Mouse (Mus musculus) CH12.LX (cell line): ENCODE measurements around the gene Tanc1.

ENCODE experiments used
- BHLHE40 ChIP-seq: IDR thresholded peaks from 2 replicates; pipeline ENCODE4 v1.6.1; 2011; ENCODE audit warnings: mild to moderate bottlenecking, low read depth, low read length, improper control_type of control experiment
- CTCF ChIP-seq, 2 experiments: IDR thresholded peaks in 1 of 2; conservative IDR thresholded peaks in 1 of 2; 2 replicates each; pipeline ENCODE4 v1.5.1; 2011 to 2012; ENCODE audit warnings: low read depth in 2 of 2, low read length in 2 of 2, improper control_type of control experiment in 1 of 2, inconsistent platforms in 1 of 2, mild to moderate bottlenecking in 1 of 2, moderate library complexity in 1 of 2
- HCFC1 ChIP-seq: IDR thresholded peaks from 2 replicates; pipeline ENCODE4 v1.6.1; 2012; ENCODE audit warnings: low read depth, mild to moderate bottlenecking, inconsistent platforms, low read length, improper control_type of control experiment
- JUND ChIP-seq: conservative IDR thresholded peaks from 2 replicates; pipeline ENCODE4 v1.6.1; 2011; ENCODE audit warnings: low read depth, low read length, improper control_type of control experiment
- MAX ChIP-seq: IDR thresholded peaks from 2 replicates; pipeline ENCODE4 v1.6.1; 2011; ENCODE audit warnings: low read length, improper control_type of control experiment
- MEF2A ChIP-seq: IDR thresholded peaks from 2 replicates; pipeline ENCODE4 v1.6.1; 2014; ENCODE audit warnings: low read depth, mild to moderate bottlenecking, inconsistent platforms, low read length, improper control_type of control experiment, borderline replicate concordance
- POLR2A ChIP-seq: IDR thresholded peaks from 2 replicates; pipeline ENCODE4 v1.6.1; 2011; ENCODE audit warnings: low read depth, mild to moderate bottlenecking, improper control_type of control experiment, low read length
- ZNF384 ChIP-seq: IDR thresholded peaks from 2 replicates; pipeline ENCODE4 v1.6.1; 2012; ENCODE audit warnings: low read depth, low read length, improper control_type of control experiment, inconsistent platforms

- TF ChIP-seq JUND: no peak
- no peak for TF ChIP-seq MAX
- TF ChIP-seq POLR2A: no peak
- TF ChIP-seq BHLHE40: no peak
- TF ChIP-seq CTCF (conservative IDR thresholded peaks at IDR 0.05 in 1 of 2, IDR thresholded peaks at IDR 0.05 in 1 of 2; ENCODE audit: low read depth in 2 of 2, low read length in 2 of 2): no peak; a peak in 1 of 4 replicates
- TF ChIP-seq HCFC1: no peak
- TF ChIP-seq MEF2A: no peak
- TF ChIP-seq ZNF384: no peak
Observed at GRCm38 (mm10) chr2:59620601-59621000, 8.8 kb downstream of the Tanc1 start.
